Mouse (Mus musculus): Measurements from ENCODE around the gene Zc3h7b.

Zc3h7b gene

DNA sequence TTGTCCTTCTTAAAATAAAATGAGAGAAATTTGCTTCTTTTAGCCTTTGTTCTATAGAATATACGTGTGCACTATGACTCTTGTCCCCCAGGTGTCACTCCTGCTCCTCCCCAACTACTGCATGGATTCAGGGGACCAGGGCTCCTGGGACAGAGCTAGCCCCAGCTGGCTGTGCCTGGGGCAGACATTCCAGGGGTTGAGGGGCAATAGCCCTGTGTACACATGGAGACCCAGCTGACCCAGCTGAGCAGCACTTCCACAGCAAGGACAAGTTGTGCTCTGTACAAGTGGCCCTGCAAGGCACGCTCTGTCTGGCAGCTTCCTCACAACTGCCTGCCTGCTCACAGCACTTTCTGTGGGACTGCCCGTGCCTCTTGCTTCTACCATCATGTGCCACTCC lies 51.4 kb downstream of the Zc3h7b start:
- DNase-seq (ENCODE audit: low spot score): peak; percentile 29

DNA sequence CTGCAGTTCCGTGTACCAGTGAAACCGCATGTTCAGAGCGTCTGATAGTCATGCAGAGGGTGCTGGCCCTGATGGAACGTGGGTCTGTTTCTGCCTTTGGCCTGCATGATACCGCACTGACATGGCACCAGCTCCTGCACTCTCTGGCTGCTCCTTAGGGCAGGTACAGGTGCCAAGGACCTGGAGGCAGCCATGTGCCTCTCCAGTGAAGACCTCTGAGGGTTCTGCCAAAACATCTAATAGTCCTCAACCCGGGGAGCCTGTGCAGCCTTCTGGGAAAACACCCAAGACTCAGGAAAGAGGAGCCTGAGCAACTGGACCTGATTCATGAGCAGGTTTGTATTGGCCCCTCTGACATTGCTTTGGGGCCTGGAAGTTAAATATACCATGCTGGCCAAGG lies 53.0 kb downstream of the Zc3h7b start:
- no peak for DNase-seq (ENCODE audit: low spot score)

DNA sequence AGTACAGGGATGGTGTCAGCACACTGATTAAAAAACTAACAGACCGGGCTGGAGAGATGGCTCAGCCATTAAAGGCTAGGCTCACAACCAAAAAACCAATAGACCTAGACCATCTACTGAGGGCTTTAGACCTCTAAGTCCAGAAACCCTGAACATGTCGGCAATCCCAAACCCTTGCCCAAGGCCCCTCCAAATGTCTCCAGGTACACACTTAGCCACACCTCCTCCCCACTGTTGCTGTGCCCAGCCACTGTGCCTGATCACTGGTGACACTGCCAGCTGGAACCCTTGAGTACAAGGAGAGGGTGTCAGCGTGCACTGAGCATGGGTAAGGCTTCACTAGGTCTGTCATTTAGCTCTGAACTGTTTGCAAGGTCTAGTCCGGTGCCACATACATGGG lies 53.6 kb downstream of the Zc3h7b start:
- DNase-seq (ENCODE audit: low spot score): no peak

DNA sequence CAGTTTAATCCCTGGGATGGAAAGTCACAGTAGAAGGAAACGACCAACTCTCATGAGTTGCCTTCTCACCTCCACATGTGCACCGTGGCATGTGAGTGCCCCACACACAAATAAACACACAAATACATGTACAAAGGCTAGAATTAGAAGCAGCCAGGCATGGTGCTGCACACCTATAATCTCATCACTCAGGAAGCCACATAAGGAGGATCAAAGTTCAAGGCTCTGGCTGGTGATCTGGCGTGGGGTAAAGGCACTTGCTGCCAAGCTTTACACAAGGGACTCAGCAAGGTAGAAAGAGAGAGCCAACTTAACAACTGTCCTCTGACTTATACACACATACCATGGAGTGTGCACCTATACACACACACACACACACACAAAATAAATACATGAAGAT lies 55.5 kb downstream of the Zc3h7b start:
- no peak for DNase-seq (ENCODE audit: low spot score)

DNA sequence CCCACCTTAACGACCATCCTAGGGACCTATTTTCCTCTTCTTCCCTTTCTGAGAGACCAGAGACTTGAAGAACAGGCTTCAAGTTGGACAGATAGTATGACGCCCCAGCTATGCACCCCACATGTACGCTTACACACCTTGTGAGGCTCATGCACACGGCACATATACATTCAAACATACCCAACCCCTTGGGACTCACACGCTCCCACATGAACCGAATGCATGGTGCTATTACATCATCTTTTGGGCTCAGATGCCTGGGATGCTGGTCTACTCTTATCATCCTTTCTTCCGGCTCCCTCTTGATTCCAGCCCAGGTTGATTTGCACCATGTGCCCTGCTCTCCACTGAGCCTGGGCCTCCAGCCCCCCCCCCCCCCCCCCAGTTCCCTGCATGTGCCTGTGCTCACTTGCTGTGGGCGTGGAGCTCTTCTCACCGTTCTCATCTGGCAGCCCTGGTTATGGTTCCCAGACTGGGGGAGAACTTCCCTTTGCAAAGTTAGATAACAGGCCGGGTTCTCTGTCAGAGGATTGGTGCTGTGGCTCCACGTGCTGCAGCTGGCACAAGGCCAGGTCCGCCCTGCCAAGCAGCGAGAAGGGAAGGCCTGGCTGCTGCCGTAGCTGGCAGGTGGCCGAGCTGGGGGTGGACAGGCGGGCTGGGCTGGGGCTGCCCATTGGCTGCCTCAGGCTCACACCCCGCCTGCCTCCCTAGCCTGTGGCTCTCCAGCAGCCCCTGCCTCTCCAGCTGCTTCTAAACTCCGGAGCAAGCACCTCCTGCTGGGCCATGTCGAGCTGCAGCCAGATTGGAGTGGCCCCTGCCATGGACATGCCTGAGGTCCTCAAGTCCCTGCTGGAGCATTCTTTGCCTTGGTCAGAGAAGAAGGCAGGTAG lies 57.4 kb downstream of the Zc3h7b start, which contains the start of gene Tef:
Gene Tef, plus strand, starts transcription at position 421 of the 890 bp plus-strand sequence.
- DNase-seq (ENCODE audit: low spot score): peak; percentile 71

DNA sequence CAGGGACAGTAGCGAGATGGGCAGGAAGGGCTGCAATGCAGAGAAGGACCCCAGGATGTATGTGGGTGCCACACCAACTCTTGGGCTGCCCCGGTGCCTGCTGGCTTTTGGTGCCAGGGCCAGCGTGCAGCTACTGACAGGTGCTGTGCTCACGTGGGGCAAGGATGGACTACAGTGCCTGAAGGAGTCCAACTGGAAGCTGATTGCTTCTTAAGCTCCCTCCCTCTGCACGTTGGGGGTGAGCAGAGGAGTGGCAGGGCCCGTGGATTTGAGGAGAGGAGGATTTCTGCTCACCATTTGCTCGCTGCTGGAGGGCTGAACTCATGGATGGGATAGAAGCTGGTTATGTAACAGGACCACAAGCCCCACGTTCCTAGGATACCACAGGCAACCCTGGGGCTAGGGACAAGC lies 58.1 kb downstream of the Zc3h7b start:
- DNase-seq (ENCODE audit: low spot score): no peak

DNA sequence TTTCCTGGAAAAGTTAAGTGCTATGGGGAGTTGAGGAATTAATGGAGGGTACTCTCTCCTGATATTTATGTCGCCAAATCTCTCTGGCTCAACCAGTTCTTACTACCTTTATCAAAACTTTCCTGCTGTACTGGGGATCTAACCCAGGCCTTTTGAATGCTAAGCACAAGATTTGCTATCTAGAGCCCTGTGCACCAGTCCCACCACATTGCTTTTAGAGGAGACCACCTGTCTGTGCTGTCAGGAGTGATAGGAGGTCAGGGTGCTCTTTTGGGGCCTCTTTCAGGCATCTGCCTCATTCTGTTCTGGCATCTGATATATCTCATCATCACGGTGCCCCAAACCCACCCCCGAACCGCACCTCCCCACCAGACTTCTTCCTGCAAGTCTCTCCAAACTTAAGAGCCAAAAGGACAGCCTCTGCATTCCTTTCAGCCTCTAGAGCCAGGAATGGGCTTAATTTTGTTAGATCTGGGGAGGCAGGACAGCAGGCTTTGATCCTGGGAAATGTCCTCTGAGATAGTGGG lies 58.6 kb downstream of the Zc3h7b start:
- DNase-seq (ENCODE audit: low spot score): no peak

DNA sequence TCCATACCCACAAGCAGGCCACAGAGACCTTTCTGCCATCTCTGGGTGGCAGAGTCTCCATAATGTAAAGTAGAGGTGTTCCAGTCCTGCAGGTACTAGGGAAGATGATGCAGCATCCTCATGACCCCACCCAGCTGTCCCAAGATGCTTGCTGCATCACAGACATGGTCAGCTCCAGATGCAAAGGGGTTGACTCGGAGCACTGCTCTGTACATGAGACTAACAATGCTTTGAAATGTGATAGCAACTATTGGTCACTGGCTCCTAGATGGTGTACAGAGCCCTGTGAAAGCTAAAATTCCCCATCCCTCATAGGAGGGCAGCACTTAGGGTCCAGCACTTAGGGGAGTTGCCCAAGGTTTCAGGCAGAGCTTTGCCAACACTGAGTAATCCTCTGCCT lies 59.3 kb downstream of the Zc3h7b start:
- no peak for DNase-seq (ENCODE audit: low spot score)

DNA sequence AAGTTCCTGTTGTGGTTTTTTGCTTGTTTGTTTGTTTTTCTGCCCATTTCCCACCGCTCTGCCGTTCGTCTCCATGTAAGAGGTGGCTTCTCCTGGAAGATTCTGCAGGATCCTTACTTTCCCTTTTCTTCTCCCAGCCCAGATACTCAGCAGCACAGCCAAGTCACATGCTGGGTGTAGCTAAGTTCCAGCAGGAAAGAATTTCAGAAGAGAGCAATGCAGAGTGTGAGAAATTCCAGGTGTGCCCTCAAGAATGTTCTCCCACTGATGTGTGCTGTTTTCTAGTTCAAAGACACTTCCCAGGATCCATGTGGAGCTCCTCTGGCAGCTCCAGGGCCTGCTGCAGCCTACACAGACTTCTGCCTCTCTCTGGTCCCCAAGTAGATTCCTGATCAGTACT lies 60.0 kb downstream of the Zc3h7b start:
- no peak for DNase-seq (ENCODE audit: low spot score)

DNA sequence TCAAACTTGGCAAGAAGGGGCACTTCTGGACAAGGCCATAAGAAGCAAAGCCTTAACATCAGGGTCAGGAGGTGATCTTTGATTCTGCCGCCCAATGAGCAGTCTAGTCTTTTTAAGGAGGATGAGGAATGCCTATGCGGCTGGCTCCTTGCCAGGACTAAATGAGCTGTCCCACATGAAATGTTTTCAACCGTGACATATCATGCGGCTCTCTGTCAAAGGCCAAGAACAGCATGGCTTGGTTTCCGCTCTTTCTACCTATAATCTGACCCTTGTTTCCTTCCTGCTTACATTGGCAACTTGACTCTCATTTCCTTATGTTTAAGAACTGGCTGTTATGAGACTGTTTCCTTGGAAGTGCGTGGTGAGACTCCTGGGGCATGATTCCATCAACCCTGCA lies 60.8 kb downstream of the Zc3h7b start:
- DNase-seq (ENCODE audit: low spot score): peak; percentile 43

DNA sequence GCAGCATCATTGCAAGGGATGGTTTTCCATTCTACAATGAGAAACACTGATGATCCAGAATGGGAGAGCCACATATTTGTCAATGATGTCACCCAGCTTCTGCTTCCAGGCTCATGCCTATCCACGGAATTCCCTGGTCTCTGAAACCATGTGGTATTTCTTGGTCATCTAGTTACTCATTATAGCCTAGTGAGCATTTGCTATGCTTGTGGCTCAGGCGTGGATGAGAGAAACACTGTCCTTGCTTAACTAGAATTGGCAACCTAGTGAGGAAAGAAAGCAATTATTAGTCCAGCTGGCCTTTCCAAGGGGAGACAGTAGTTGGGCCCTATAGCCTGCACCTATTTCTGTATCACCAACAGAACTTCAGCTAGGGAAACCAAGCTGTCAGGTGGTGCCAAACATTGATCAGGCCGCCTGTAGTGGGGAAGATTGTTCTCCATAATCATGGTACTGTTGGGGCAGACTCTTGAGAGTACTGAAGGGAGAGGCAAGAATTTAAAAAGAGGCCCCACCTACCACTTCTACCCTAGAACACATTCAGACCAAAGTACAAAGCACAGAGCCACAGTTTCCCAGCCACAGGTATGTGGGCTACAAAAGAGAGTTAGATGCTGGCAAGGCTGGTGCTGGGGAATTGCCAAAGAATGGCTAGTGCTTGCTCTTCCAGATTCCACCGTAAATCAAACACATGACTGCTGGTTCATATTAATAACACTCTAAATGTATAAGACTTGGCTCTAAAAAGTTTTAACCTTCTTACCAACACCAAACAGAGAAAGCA lies 62.0 kb downstream of the Zc3h7b start:
- no peak for DNase-seq (ENCODE audit: low spot score)

DNA sequence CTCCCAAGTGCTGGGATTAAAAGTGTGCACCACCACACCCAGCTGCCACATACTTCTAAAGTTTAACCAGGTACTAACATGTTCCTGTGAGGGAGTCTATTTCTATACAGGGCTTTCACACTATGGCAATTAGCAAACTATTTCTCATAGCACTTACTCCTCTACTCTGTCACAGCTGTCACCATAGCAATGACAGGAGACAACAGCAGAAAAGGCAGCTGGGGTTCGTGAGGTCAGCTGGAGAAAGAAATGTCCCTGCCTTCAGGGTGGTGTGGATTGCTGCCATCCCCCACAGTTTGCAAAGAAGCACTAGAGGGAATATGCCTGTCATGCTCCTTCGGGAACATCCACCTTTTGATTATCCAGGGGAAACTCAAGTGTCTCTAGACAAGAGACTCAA lies 63.9 kb downstream of the Zc3h7b start:
- no peak for DNase-seq (ENCODE audit: low spot score)

DNA sequence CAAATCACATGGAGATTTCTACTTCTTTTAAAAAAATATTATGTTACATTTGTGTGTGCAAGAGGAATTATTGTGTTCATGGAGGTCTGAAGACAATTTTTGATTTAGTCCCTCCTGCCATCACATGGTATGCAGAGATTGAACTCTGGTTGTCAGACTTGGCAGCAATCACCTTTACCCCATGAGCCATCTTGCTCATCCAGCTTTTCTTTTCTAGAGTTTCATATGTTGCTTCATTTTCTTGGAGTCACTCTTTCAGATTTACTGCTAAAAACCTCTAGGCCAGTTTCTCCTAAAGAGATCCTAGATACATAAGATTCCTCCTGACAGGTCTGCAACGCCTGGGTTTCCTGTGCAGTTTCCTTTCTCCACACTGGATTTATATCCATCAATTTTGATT lies 64.7 kb downstream of the Zc3h7b start:
- DNase-seq (ENCODE audit: low spot score): no peak

DNA sequence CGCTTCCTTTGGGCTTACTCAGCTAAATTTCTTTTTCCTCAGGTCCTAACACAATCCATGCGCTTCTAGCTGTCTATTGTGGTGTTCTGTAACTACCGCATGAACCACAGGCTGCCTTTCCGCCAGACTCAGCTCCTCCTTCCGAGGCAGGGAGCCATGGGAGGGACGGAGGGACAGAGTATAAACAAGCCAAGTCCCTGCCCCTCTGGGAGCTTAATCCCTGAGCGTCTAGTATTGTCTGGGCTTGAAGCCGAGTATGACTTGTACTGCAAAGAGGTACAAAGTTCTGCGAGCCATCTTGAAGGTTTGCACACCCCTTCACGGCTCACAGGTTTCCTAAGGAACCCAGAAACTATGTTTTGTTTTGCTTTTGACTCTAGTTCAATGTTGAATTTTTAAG lies 65.3 kb downstream of the Zc3h7b start:
- DNase-seq (ENCODE audit: low spot score): peak; percentile 68

DNA sequence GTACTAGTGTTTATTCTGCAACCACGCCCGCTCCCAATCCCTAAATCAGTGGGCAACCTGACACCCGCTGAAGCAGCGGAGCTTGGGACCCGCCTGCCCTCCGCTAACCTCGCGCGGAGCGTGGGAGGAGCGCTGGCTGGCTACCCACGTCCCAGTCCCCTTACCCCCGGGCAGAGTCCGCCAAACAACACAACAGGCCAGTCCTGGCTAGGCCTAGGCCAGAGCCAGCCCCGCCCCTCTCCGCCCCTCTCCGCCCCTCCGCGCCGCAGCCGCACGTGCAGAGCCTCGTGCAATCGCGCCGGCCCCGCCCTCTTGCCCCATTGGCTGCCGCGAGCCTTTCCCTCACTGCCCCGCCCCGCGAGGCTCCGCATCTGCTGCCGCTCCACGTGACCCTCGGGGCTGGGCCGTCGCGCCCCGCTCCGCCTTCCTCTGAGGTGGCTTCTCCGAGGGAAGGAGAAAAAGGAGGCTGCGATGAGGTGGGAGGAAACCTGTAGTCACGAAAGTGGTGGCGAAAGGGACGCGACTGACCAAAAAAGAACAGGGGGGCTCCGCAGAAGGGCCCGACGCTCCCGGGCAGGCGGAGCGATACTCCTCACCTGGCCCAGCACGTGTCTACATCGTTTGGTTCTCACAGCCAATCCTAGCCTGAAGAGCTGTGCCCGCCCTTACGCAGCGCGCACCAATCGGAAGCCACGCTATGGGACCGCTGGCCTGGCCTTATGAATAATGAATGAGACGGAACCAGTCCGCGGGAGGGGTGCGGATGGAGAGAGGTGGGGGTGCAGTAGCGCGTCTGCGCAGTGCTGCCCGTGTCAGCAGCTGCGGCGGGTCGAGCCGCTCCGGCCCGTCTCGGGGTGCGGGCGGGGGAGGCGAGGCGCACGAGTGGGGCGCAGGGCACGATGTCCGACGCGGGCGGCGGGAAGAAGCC lies 66.1 kb downstream of the Zc3h7b start:
- DNase-seq (ENCODE audit: low spot score): peak; percentile 99

DNA sequence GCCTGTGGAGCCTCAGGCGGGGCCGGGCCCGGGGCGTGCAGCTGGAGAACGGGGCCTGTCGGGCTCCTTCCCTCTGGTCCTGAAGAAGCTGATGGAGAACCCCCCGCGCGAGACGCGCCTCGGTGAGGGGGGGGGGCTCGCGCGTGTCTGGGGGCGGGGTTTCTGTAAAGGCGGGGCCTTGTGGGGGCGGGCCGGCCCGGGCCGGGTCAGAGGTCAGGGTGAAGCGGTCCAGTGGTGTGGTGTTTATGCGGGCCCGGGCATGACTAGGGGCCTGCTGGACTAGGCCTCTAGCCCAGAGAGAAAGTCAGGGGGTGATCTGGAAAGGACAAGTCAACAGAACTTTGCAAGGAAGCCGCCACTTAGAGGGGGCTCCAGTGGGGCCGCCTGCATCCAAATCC lies 66.7 kb downstream of the Zc3h7b start:
- peak; percentile 66 for DNase-seq (ENCODE audit: low spot score)

DNA sequence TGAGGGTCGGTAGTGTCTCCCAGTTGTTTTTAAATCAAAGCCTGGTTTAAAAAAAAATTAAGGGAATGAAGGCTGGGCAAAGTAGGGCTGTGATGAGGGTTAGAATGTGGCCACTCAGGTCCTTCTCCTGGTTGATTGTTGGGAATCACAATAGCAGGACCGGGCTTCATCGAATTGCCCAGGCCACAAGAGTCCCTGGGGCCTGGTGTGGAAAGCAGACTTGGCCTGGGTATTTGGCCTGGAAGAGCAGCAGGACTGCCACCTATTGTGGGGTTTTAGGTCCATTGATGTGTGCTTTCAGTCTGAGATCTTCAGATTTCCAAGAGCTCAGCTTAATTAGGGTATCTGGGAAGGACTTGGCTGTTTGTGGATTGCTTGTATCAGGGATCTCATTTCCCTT lies 67.4 kb downstream of the Zc3h7b start:
- no peak for DNase-seq (ENCODE audit: low spot score)

DNA sequence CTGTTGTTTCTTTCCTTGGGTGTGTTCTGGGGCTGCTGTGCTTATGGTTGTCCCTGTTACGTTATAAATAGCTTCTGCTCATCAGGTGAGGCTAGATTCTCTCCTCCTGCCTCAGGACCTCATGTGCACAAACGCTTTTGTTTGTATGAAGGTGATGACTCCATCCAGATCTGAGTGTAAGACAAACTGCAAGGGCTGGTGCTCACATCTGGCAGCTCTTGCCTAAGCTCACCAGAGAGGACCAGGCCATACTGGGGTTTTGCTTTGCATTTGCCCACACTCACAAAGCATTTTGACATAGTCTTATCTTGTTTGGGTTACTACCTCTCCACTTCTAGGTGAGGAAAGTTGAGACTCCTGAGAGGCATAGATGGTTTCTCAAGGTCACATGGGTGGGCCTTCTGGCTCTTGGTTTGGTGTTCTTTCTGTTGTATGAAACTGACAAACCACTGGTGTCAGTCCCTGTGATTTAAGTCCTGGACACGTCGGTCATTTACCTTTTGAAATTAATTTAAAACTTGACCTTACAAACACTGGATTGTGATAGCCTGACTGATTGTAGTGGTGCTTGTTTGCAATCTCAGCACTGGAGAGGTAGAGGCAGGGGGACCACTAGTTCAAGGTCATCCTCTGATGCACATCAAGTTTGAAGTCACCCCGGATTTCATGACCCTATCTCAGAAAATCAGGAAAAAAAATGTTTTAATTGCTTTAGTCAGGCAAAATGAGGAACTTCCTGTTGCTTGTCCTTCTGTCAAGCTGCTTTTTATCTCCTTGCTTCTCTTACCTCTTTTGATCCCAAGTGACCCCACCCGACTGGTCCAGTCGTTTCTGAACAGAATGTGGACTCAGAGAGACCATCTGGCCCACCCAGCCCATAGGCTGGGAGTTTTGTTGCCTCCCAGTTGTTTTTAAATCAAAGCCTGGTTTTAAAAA lies 68.1 kb downstream of the Zc3h7b start:
- DNase-seq (ENCODE audit: low spot score): no peak

DNA sequence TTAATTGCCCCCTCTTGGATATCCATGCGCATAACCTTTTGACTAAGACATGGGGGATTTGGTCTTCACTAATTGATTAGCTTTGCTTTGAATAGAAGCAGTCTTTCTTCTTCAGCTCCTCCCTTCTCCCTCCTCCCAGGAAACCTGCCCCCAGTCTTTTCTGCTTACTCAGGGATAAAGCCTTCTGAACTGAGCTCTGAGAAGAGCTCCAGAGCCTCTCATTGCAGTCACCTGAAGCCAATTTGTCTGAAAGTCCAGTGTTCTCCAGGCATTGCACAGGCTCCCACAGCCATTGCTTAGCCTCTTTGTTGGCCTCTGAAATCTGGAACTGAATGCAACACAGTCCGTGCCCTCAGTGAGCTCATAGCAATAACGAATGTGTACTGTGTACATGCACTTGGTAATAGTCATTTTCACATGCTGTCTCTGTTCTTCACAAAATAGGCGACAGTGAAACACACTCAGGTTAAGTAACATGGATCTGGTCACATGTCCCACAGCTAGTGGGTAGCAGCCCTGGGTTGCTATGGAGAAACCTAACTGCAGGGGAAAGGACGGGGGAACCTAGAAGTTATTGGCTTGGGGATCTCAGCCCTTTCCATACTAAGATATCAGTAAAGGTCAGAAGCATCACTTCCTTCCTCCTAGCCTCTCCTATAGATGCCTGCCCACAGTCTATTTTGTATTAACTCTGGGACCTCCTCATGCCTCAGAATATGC lies 69.3 kb downstream of the Zc3h7b start:
- DNase-seq (ENCODE audit: low spot score): no peak

DNA sequence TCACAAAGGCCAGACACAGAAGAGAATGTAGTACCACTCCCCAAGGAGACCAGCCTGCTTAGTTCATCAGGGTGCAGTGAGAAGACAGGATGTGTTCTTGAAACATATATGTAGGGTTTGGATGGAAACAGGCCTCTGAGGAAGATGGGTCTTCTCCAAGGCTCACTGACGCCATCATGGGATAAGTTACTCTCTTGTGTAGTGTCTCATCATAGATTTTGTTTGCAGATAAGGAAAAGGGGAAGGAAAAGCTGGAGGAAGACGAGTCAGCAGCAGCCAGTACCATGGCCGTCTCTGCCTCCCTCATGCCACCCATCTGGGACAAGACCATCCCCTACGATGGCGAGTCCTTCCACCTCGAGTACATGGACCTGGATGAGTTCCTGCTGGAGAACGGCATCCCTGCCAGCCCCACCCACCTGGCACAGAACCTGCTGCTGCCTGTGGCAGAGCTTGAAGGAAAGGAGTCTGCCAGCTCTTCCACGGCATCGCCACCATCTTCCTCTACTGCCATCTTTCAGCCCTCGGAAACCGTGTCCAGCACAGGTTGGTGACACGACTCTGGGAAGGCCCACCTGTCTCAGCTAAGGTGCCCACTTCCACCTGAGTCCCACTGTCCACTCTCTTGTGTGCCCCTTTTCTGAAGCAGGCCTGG lies 70.0 kb downstream of the Zc3h7b start:
- DNase-seq (ENCODE audit: low spot score): no peak
